Mouse (Mus musculus): ENCODE measurements around the gene Wfdc5. TPM values are rescaled to one million over a fixed set of nuclear protein-coding genes. Genes with fewer than 3 reads are reported as not detected.
A peak's percentile ranks its signal among the peaks of the same experiment; 100 is the strongest.

The Wfdc5 gene
- total and polyA plus RNA-seq, 3 experiments = not detected

DNA sequence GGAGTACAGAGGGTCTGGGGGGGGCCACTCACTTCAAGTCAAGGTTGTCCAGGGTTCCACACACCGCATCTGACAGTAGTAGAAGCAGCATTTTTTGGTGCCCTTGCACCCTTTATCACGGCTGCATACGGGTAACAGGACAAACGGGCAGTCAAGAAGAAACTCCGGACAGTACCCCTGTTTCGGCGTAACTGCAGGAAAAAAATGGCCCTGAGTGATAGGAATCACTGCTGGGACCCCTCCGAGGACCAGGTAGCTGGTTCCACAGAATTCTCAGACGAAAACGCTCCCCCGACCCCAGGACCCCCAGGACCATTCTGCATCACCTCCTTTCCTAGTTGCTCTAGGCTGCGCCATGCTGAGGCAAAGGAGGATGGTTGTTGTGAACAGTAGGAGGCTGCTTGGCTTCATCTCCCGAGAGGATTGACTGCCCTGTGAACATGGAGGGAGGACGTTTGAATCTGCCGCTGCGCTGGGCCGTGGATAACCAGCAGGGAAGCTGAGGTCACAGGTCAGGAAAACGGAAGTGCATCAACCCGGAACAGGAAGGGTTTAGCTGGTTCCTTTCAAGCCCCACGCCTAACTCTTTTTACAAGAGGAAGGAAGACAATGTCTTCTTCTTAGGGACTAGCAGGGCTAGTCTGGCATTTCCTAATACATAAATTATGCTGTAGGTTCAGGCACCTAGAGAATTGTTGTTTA is 17.2 kb upstream of the Wfdc5 start, which contains the start of gene Wfdc15a:
Wfdc15a (minus strand) TSS at position 505 of the 702 bp plus-strand sequence.
- Histone ChIP-seq H3K27me3 (replicated peaks) (no peaks in the 10 kb centered on the region), H3K79me2 (replicated peaks; ENCODE audit: control insufficient read depth, extremely low read depth, insufficient read depth, poor library complexity, severe bottlenecking) (no peaks in the 10 kb centered on the region), H3K4me3 (replicated peaks in 1 of 3; ENCODE audit: low read depth in 2 of 3, low read length in 2 of 3, poor library complexity in 1 of 3) (no peak within 1 kb of the TSS), H3K27ac (ENCODE audit: insufficient read depth, low read depth) (no peak within 1 kb of the TSS), H3K9me3 (replicated peaks; ENCODE audit: low read length) (no peaks in the 10 kb centered on the region), H3K4me1 (ENCODE audit: control insufficient read depth in 1 of 2, insufficient read depth in 2 of 2) (peaks cover 11 to 25% of the 10 kb centered on the region in 2 experiments), H3K9ac (ENCODE audit: insufficient read depth, low read depth) (no peak within 1 kb of the TSS), H3K4me2 (ENCODE audit: insufficient read depth, low read depth, poor library complexity, severe bottlenecking) (no peak within 1 kb of the TSS), H3K36me3 (replicated peaks in 1 of 2; ENCODE audit: control insufficient read depth in 1 of 2, insufficient read depth in 1 of 2, low read length in 1 of 2) (no peaks in the 10 kb centered on the region)
- TF ChIP-seq NELFE (IDR thresholded peaks at IDR 0.05; ENCODE audit: low read depth, low read length) = no peak
- TF ChIP-seq MEF2A (IDR thresholded peaks at IDR 0.05; ENCODE audit: borderline replicate concordance, low read depth, low read length) = no peak
- no peak for TF ChIP-seq PAX5 (IDR thresholded peaks at IDR 0.05; ENCODE audit: low read length)
- TF ChIP-seq ELF1 (IDR thresholded peaks at IDR 0.05; ENCODE audit: low read depth, low read length) = no peak
- no peak for TF ChIP-seq BHLHE40 (IDR thresholded peaks at IDR 0.05; ENCODE audit: low read depth, low read length)
- TF ChIP-seq JUND (conservative IDR thresholded peaks at IDR 0.05; ENCODE audit: low read depth, low read length) = no peak
- no peak for DNase-seq (ENCODE audit: extremely low read depth)
- in situ Hi-C loops (cut with MboI; ENCODE audit: low pct_ligation_motif_present, low pct_unique_long_range_greater_than_20kb, low sequenced_read_pairs) (no loop called here), dilution Hi-C loops (cut with MboI; ENCODE audit: extremely low pct_ligation_motif_present, extremely low pct_unique_long_range_greater_than_20kb, low sequenced_read_pairs) (no loop called here)

DNA sequence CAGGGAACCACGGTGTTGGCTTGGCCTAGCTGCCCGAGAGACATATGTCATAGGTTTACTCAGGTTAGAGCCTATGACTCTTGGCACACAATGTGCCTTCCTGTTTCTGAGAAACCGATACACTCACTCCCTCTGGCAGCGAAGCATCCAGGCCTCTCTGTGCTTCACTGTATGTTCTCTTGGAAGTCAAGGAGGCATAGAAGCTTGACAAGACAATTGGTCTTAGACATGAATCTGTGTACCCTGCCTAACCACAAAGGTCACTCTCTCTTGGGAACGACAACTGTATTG is 14.1 kb upstream of the Wfdc5 start:
- Histone ChIP-seq H3K27me3 (replicated peaks) (no peaks in the 10 kb centered on the region), H3K9me3 (replicated peaks; ENCODE audit: low read length) (peaks cover 3% of the 10 kb centered on the region), H3K27ac (ENCODE audit: insufficient read depth, low read depth) (no peak overlapping the region), H3K9ac (ENCODE audit: insufficient read depth, low read depth) (no peak overlapping the region), H3K4me1 (ENCODE audit: control insufficient read depth in 1 of 2, insufficient read depth in 2 of 2) (peaks cover 19 to 32% of the 10 kb centered on the region in 2 experiments), H3K79me2 (replicated peaks; ENCODE audit: control insufficient read depth, extremely low read depth, insufficient read depth, poor library complexity, severe bottlenecking) (no peaks in the 10 kb centered on the region), H3K36me3 (replicated peaks in 1 of 2; ENCODE audit: control insufficient read depth in 1 of 2, insufficient read depth in 1 of 2, low read length in 1 of 2) (no peaks in the 10 kb centered on the region), H3K4me3 (replicated peaks in 1 of 3; ENCODE audit: low read depth in 2 of 3, low read length in 2 of 3, poor library complexity in 1 of 3) (no peak overlapping the region), H3K4me2 (ENCODE audit: insufficient read depth, low read depth, poor library complexity, severe bottlenecking) (peak overlapping the region; percentile 16; the same call in 1 of the 2 replicates)
- TF ChIP-seq TCF12 (IDR thresholded peaks at IDR 0.05; ENCODE audit: low read depth, low read length) (0 out of 2 replicates have a peak, but pooled peaks have one; percentile 8), KAT2A (IDR thresholded peaks at IDR 0.05; ENCODE audit: insufficient replicate concordance, low read length) (no peak)
- DNase-seq (ENCODE audit: extremely low read depth) = no peak
- in situ Hi-C loops (cut with MboI; ENCODE audit: low pct_ligation_motif_present, low pct_unique_long_range_greater_than_20kb, low sequenced_read_pairs) = no loop called here
- dilution Hi-C loops (cut with MboI; ENCODE audit: extremely low pct_ligation_motif_present, extremely low pct_unique_long_range_greater_than_20kb, low sequenced_read_pairs) = no loop called here

DNA sequence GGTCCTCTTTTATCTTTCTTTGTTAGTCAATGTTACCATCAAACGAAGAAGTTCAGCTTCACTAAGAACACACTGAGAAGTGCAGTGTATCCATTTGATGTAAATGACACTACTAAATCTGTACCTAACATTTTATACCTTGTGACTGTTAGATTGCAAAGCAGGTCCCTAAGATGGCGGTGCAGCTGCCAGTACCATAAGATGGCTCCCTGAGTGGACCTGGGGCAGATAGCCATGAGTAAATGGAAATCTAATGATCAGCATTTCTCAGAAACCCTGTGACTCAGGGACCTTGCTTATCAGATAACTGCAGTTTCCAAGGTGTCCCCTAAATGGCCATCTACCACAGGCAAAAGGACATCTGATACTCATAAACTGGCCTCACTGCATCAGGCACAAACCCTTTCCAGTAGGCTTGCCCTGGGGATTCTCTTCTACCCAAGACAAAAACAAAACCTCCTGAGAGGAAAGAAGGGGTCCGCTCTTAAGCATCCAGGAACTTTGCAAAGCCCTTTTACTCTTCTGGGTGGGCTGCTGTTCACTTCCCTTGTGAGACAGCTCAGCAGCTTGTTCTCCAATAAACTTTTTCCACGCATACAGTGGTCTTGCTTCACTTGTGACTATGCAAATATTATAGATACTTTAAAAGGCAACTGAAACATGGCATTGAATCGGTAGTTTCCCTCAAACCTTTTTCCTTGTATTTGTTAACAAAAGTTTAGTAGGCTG is 13.6 kb upstream of the Wfdc5 start:
- H3K4me3 ChIP-seq (replicated peaks in 1 of 3; ENCODE audit: low read depth in 2 of 3, low read length in 2 of 3, poor library complexity in 1 of 3) = no peak overlapping the region
- no peaks in the 10 kb centered on the region for H3K27me3 ChIP-seq (replicated peaks)
- no peak overlapping the region for H3K27ac ChIP-seq (ENCODE audit: insufficient read depth, low read depth)
- DNase-seq (ENCODE audit: extremely low read depth) = peak; percentile 58
- TF ChIP-seq EP300 (IDR thresholded peaks at IDR 0.05; ENCODE audit: low read length) (peak; percentile 58; the same call in 1 of the 2 replicates), TBP (conservative IDR thresholded peaks at IDR 0.05; ENCODE audit: low read depth, low read length) (no peak), MEF2A (IDR thresholded peaks at IDR 0.05; ENCODE audit: borderline replicate concordance, low read depth, low read length) (0 out of 2 replicates have a peak, but pooled peaks have one; percentile 20), MAFK (IDR thresholded peaks at IDR 0.05; ENCODE audit: insufficient replicate concordance, low read length) (peak; percentile 12; the same call in 1 of the 2 replicates), IRF4 (IDR thresholded peaks at IDR 0.05; ENCODE audit: low read depth, low read length) (peak; percentile 37; the same call in 1 of the 2 replicates), USF1 (IDR thresholded peaks at IDR 0.05; ENCODE audit: low read depth, low read length) (no peak), BHLHE40 (IDR thresholded peaks at IDR 0.05; ENCODE audit: low read depth, low read length) (peak; percentile 77), NRF1 (IDR thresholded peaks at IDR 0.05; ENCODE audit: low read depth, low read length) (peak; percentile 56; the same call in 1 of the 2 replicates), ZC3H11A (IDR thresholded peaks at IDR 0.05; ENCODE audit: low read depth, low read length) (0 out of 2 replicates have a peak, but pooled peaks have one; percentile 15), JUN (IDR thresholded peaks at IDR 0.05; ENCODE audit: insufficient read depth, low read depth, low read length) (peak; percentile 2; the same call in 1 of the 2 replicates), HCFC1 (IDR thresholded peaks at IDR 0.05; ENCODE audit: low read depth, low read length) (no peak), TCF12 (IDR thresholded peaks at IDR 0.05; ENCODE audit: low read depth, low read length) (peak; percentile 18; the same call in 1 of the 2 replicates), NELFE (IDR thresholded peaks at IDR 0.05; ENCODE audit: low read depth, low read length) (no peak), ZNF384 (IDR thresholded peaks at IDR 0.05; ENCODE audit: low read depth, low read length) (no peak)
- H3K4me2 ChIP-seq (ENCODE audit: insufficient read depth, low read depth, poor library complexity, severe bottlenecking) = peak overlapping the region; percentile 16; the same call in 1 of the 2 replicates
- in situ Hi-C loops (cut with MboI; ENCODE audit: low pct_ligation_motif_present, low pct_unique_long_range_greater_than_20kb, low sequenced_read_pairs) (no loop called here), dilution Hi-C loops (cut with MboI; ENCODE audit: extremely low pct_ligation_motif_present, extremely low pct_unique_long_range_greater_than_20kb, low sequenced_read_pairs) (no loop called here)
- no peak overlapping the region for H3K9ac ChIP-seq (ENCODE audit: insufficient read depth, low read depth)
- peaks cover 19 to 32% of the 10 kb centered on the region in 2 experiments for H3K4me1 ChIP-seq (ENCODE audit: control insufficient read depth in 1 of 2, insufficient read depth in 2 of 2)
- H3K36me3 ChIP-seq (replicated peaks in 1 of 2; ENCODE audit: control insufficient read depth in 1 of 2, insufficient read depth in 1 of 2, low read length in 1 of 2) = no peaks in the 10 kb centered on the region
- H3K79me2 ChIP-seq (replicated peaks; ENCODE audit: control insufficient read depth, extremely low read depth, insufficient read depth, poor library complexity, severe bottlenecking) = no peaks in the 10 kb centered on the region
- H3K9me3 ChIP-seq (replicated peaks; ENCODE audit: low read length) = peaks cover 8% of the 10 kb centered on the region

All from CH12.LX (cell line).